Mouse (Mus musculus): ENCODE data around the gene Olfr263. TPM values are rescaled to one million over a fixed set of nuclear protein-coding genes. Genes with fewer than 3 reads are reported as not detected.
"Not testable (repeated sequence)": the region's sequence is repeated elsewhere in the genome, so short reads cannot be mapped to it uniquely, and the experiment has no call there.

Olfr263 gene
- not detected for total RNA-seq (2021)

GRCm38 (mm10) chr13:21129339-21129738 is at the start of gene Olfr263:
Gene Olfr263 (plus strand): TSS chr13:21129639.
- intact Hi-C loops (cut with DNase I); DNase-seq (ENCODE audit: low spot score): not testable (repeated sequence)

- DNase-seq (ENCODE audit: low spot score): no peak
- intact Hi-C loops (cut with DNase I): no loop called here
Measured at GRCm38 (mm10) chr13:21082686-21083085, 46.8 kb upstream of the Olfr263 start.

DNA sequence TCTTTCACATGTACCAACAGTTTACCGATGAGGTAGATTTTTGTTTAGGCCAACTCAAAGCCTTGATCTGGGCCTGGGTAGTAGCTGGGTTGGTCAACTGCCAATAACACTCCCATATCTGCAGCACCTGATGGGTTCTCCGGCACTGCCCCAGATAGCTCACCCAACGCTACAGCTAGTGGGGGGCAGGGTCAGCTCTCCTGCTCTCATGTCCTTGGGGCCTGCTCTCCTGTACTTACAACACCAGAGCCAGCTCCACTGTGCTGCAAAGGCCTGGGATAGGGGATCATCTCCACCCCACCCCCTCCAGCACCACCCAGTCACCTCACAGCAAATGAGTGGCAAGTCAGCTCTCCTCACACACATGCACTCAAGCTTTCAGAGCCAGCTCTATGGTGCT is 19.7 kb upstream of the Olfr263 start:
- intact Hi-C loops (cut with DNase I): no loop called here
- DNase-seq (ENCODE audit: low spot score): no peak

DNA sequence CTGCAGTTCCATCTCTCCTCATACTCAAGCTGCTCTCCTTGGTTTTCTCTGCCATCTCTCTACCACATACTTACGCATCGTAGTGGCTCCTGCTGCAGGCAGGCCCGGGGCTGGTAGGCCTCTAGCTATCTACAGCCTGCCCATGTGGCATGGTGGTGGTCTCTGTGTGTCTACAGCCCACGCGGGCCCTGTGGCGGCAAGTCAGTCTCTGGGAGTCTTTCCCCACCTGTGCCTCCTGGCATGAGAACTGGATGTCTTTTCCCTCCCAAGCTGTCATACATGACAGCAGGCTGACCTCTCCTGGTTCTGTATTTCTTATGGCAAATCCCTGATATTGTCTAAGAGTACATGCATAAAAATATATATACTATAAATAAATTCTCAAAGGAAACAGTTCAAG is 19.0 kb upstream of the Olfr263 start:
- DNase-seq (ENCODE audit: low spot score): no peak
- intact Hi-C loops (cut with DNase I): no loop called here

DNA sequence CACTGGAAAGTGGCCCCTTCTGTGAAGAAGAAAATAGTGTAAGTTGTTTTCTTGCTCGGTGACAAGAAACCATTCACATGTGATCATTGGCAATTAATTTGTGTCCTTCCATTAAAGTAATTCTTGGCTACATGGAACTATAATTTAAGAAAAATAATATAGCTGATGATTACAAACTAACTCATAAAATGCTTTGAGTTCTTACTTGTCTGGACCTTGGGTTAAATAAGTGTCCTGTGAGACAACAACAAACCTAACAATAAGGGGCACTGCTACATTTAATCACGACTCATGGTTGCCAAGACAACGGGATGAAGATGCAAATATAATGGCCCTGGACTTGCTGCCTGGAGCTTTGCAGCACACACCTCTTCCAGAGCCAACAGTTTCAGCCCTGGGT is 18.3 kb upstream of the Olfr263 start, which contains the start of gene Olfr1369-ps1:
Gene Olfr1369-ps1 (plus strand): TSS at position 301 of the 400 bp plus-strand sequence.
- intact Hi-C loops (cut with DNase I); DNase-seq (ENCODE audit: low spot score): not testable (repeated sequence)

- no peak for DNase-seq (ENCODE audit: low spot score)
- intact Hi-C loops (cut with DNase I): no loop called here
Measured at GRCm38 (mm10) chr13:21114121-21114520, 15.3 kb upstream of the Olfr263 start.

DNA sequence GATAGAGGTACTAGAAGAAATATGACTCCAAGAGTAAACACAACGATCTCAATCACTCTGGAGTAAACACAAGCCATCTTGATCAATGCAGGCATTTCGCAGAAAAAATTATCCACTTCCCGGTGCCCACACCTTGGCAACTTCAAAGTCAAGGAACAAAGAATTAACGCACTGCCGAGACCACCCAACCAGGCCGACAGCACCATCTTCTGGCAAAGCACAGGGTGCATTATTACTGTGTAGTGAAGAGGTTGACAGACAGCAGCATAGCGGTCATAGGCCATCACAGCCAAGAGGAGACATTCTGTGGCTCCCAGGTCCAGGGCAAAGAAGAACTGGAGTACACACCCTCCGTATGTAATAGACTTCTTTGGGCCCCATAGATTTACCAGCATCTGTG is 13.0 kb downstream of the Olfr263 start:
- intact Hi-C loops (cut with DNase I): no loop called here
- DNase-seq (ENCODE audit: low spot score): no peak

- intact Hi-C loops (cut with DNase I): no loop called here
- no peak for DNase-seq (ENCODE audit: low spot score)
Measured at GRCm38 (mm10) chr13:21145767-21146166, 16.3 kb downstream of the Olfr263 start, which contains the start of gene Olfr1368. Gene Olfr1368 (minus strand): TSS chr13:21145867.

- DNase-seq (ENCODE audit: low spot score): no peak
- intact Hi-C loops (cut with DNase I): loop anchor here (5.0 kb wide), 2 partner anchors 171 to 859 kb away; no protein-coding TSS in a partner anchor
Measured at GRCm38 (mm10) chr13:21155888-21156287, 26.4 kb downstream of the Olfr263 start.

DNA sequence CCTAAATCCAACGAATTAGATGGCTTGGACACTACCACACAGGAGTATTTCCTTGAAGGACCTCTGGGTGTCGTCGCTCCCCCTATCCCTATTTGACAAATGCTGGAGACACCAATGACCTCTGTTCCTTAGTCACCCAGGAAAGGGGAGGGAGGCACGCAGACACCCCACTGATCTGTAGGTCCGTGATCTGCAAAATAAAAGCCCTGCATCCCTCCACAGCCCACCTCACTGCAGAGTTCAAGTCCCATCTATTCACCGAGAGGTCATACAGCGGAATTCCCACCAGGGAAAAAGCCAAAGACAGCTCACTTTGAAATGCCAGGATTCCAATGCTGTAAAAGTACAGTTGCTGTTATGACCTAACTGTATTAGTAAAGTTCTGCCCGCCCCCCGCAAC is 28.6 kb downstream of the Olfr263 start:
- intact Hi-C loops (cut with DNase I): loop anchor here (1.0 to 5.0 kb wide), 3 partner anchors 169 to 861 kb away; no protein-coding TSS in a partner anchor
- no peak for DNase-seq (ENCODE audit: low spot score)

DNA sequence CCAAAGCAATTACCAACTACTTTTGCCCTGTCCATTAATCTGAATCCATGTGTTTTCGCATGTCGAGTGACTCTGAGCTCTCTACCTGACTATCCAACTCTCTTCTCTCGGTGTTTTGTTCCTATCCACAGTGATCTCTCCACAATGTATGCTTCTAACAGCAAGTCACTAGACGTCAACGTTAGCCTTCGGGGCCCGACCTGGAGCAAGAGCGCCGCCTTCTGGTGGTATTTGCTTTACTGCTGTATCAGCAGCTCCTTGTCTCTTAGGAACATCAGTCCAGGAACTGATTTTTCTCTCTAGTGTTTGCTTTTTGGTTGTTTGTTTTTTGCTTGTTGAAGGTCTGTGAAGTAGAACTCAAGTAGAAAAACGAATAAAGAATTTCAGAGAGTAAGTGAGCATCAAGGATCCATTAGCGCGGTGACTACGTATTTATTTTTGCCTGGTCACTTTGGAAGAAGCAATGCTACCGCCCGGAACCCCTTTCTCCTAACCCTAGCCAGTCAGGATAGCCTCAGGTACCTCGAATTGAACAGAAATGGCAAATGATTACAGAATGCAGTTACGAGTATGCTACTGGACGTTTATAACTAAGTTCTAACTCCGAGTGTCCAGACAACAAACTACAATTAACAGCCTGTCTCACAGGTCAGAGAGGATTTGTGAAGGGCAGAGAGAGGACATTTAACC is 29.5 kb downstream of the Olfr263 start:
- intact Hi-C loops (cut with DNase I): loop anchor here (1.0 to 5.0 kb wide), 3 partner anchors 168 to 862 kb away; no protein-coding TSS in a partner anchor

DNA sequence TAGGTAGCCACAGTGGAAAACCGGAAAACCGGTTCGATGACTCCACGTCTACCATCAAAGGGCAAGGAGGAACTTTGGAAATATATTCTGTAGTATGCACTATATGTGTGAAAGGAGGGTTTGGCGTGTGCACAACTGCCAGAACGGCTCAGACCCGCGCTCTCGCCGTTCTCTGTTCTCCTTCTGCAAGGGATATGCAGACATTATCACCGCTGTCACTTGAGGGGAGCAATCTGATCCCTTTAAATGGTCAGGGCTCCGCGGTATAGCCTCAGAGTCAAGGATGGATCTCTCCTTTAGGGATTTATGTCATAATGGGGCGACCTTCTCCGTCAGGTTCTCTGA is 30.0 kb downstream of the Olfr263 start:
- no peak for DNase-seq (ENCODE audit: low spot score)
- intact Hi-C loops (cut with DNase I): loop anchor here (5.0 kb wide), 2 partner anchors 168 to 862 kb away; no protein-coding TSS in a partner anchor

More for the DNA sequence above, 29.5 kb downstream of the Olfr263 start:
- no peak for DNase-seq (ENCODE audit: low spot score)

- intact Hi-C loops (cut with DNase I): loop anchor here (10.0 kb wide), 1 partner anchor 785 kb away; the partner anchor contains the start of gene Zfp184
- DNase-seq (ENCODE audit: low spot score): no peak
Measured at GRCm38 (mm10) chr13:21160041-21160511, 30.6 kb downstream of the Olfr263 start.

- intact Hi-C loops (cut with DNase I): loop anchor here (10.0 kb wide), 1 partner anchor 784 kb away; the partner anchor contains the start of gene Zfp184
- peak; percentile 82 for DNase-seq (ENCODE audit: low spot score)
Measured at GRCm38 (mm10) chr13:21160657-21161590, 31.5 kb downstream of the Olfr263 start.

- intact Hi-C loops (cut with DNase I): loop anchor here (10.0 kb wide), 1 partner anchor 783 kb away; the partner anchor contains the start of gene Zfp184
Measured at GRCm38 (mm10) chr13:21161591-21161990, 32.2 kb downstream of the Olfr263 start.

DNA sequence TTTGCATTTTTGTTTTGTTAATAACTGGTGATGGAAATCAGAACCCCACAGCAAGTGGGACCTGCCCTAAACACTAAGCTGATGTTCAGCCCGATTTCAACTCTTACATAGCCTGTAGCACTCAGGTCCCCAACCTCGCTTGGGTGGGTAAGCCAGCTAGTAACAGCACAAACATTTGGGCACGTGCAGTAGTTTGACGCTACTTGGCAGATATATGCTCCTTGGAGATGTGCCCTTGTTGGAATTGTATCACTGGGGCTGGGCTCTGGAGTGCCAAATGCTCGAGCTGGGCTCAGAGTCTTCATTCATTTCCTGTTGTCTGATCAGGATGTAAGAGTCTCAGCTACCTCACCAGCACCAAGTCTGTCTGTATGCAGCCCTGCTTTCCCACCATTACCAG is 33.2 kb downstream of the Olfr263 start:
- no peak for DNase-seq (ENCODE audit: low spot score)
- intact Hi-C loops (cut with DNase I): loop anchor here (10.0 kb wide), 1 partner anchor 782 kb away; the partner anchor contains the start of gene Zfp184

More at GRCm38 (mm10) chr13:21161591-21161990, 32.2 kb downstream of the Olfr263 start:
- no peak for DNase-seq (ENCODE audit: low spot score)

- intact Hi-C loops (cut with DNase I): loop anchor here (5.0 to 10.0 kb wide), 2 partner anchors 545 to 778 kb away; partner anchors contain the start of gene Zfp184
- DNase-seq (ENCODE audit: low spot score): peak; percentile 41
Measured at GRCm38 (mm10) chr13:21166936-21167909, 37.8 kb downstream of the Olfr263 start.

- no peak for DNase-seq (ENCODE audit: low spot score)
- intact Hi-C loops (cut with DNase I): loop anchor here (5.0 to 10.0 kb wide), 2 partner anchors 544 to 777 kb away; partner anchors contain the start of gene Zfp184
Measured at GRCm38 (mm10) chr13:21167910-21168300, 38.5 kb downstream of the Olfr263 start.
